Comparison of ENCODE assay signal across 9 mouse cellular contexts in genomic region chr4:126150297-126150948, GRCm38 (mm10). TPM values are rescaled to one million over a fixed set of nuclear protein-coding genes. Genes with fewer than 3 reads are reported as not detected.
DNase-seq lines count a peak whose midpoint lies in the region; ATAC-seq lines count a peak whose summit lies in the region.
"Had no signal": no experiment of that assay in that cellular context is flagged by ENCODE, and none has a peak within 500 bp of the region (broad histone marks: within the 10 kb centered on the region; RNA-seq: fewer than 3 reads in every experiment).

No protein-coding gene starts in this region.

- H3K9me3 ChIP-seq in midbrain, embryonic 10.5 days (replicated peaks) = no peaks in the 10 kb centered on the region
- H3K9me3 ChIP-seq in midbrain, embryonic 13.5 days = no peaks in the 10 kb centered on the region
- no peaks in the 10 kb centered on the region for H3K9me3 ChIP-seq in liver, embryonic 11.5 days (ENCODE audit: control insufficient read depth, low read length)
- H3K9me3 ChIP-seq: midbrain, embryonic 12.5 days had no signal

- peaks cover 65% of the 10 kb centered on the region for H3K27me3 ChIP-seq in midbrain, embryonic 10.5 days (ENCODE audit: low read depth, poor library complexity, severe bottlenecking)
- peaks cover 63% of the 10 kb centered on the region for H3K27me3 ChIP-seq in midbrain, embryonic 13.5 days
- H3K27me3 ChIP-seq in liver, embryonic 11.5 days (replicated peaks; ENCODE audit: control insufficient read depth, insufficient read depth, low read length) = peaks cover 36% of the 10 kb centered on the region

- WGBS in midbrain, embryonic 10.5 days = 51% methylated on average over 16 of the region's 16 CpGs
- 58% methylated on average over 16 of the region's 16 CpGs for WGBS in midbrain, embryonic 13.5 days
- WGBS in liver, embryonic 11.5 days = 43% methylated on average over 16 of the region's 16 CpGs

- peaks cover 50% of the 10 kb centered on the region for H3K4me1 ChIP-seq in midbrain, embryonic 10.5 days
- peaks cover 21% of the 10 kb centered on the region for H3K4me1 ChIP-seq in midbrain, embryonic 13.5 days (replicated peaks)
- H3K4me1 ChIP-seq in liver, embryonic 11.5 days (replicated peaks; ENCODE audit: control insufficient read depth, insufficient read depth, low read length) = peaks cover 41% of the 10 kb centered on the region

- ATAC-seq in midbrain, embryonic 13.5 days = no peak
- ATAC-seq in liver, embryonic 11.5 days (replicated peaks; ENCODE audit: low FRiP score) = peak; percentile 45
- ATAC-seq in activated CD4-positive, CD25-positive, alpha-beta regulatory T cell, adult 4 months = no peak

- no peak overlapping the region; the same call in 1 of the 2 replicates for H3K27ac ChIP-seq in midbrain, embryonic 10.5 days (replicated peaks)
- no peak overlapping the region for H3K27ac ChIP-seq in midbrain, embryonic 13.5 days
- peak overlapping the region; percentile 14; the same call in 1 of the 2 replicates for H3K27ac ChIP-seq in liver, embryonic 11.5 days (ENCODE audit: low read depth, low read length)
- H3K27ac ChIP-seq: midbrain, embryonic 12.5 days had no signal

- H3K4me3 ChIP-seq in midbrain, embryonic 10.5 days = peak overlapping the region; percentile 61; the same call in 1 of the 2 replicates
- no peak overlapping the region for H3K4me3 ChIP-seq in midbrain, embryonic 13.5 days (replicated peaks)
- peak overlapping the region; percentile 68 for H3K4me3 ChIP-seq in liver, embryonic 11.5 days (ENCODE audit: low read depth, low read length)

- no peak overlapping the region for H3K9ac ChIP-seq in midbrain, embryonic 13.5 days (replicated peaks)
- no peak overlapping the region for H3K9ac ChIP-seq in liver, embryonic 11.5 days (ENCODE audit: low read depth, low read length)
- H3K9ac ChIP-seq: midbrain, embryonic 12.5 days had no signal

- H3K36me3 ChIP-seq in midbrain, embryonic 10.5 days = no peaks in the 10 kb centered on the region
- H3K36me3 ChIP-seq in midbrain, embryonic 13.5 days = no peaks in the 10 kb centered on the region
- no peaks in the 10 kb centered on the region for H3K36me3 ChIP-seq in liver, embryonic 11.5 days (ENCODE audit: control insufficient read depth, insufficient read depth, low read length)
- H3K36me3 ChIP-seq: midbrain, embryonic 12.5 days had no signal

- no peak overlapping the region for H3K4me2 ChIP-seq in midbrain, embryonic 13.5 days (replicated peaks)
- peak overlapping the region; percentile 57 for H3K4me2 ChIP-seq in liver, embryonic 11.5 days

- peak; percentile 68 for DNase-seq in midbrain, embryonic 10.5 days (ENCODE audit: low spot score)
- peak; percentile 96 for DNase-seq in fibroblast of lung, adult 2 months (ENCODE audit: low read depth)
- peak; percentile 84 for DNase-seq in heart, postnatal 4 days
- peak; percentile 74 for DNase-seq in liver, embryonic 11.5 days (ENCODE audit: low spot score)
- DNase-seq in ovary, adult 18-20 months (ENCODE audit: low spot score) = peak; percentile 77
- no peak for DNase-seq in right cerebral cortex, postnatal 10 days (ENCODE audit: low spot score in 2 of 2)

RNA-seq across cellular contexts. Expression of gene Eva1b, which starts 2.9 kb away (rescaled TPM):
- polyA plus RNA-seq in midbrain, embryonic 10.5 days (2016; fragmentation: Nextera tagmentation; extraction: Ambion mirVana) = 22.1 and 25.0 TPM in 2 replicates
- polyA plus RNA-seq in midbrain, embryonic 13.5 days (2015; fragmentation: Nextera tagmentation; extraction: Ambion mirVana) = 10.3 and 12.9 TPM in 2 replicates
- total RNA-seq in heart, postnatal 4 days (2021) = 10 to 100 TPM; 27.3 to 29.3 TPM
- 25.3 and 28.1 TPM in 2 replicates for polyA plus RNA-seq in liver, embryonic 11.5 days (2014; fragmentation: Nextera tagmentation; extraction: Ambion mirVana)
- 10 to 100 TPM; 18.8 to 19.0 TPM for polyA plus RNA-seq in activated CD4-positive, CD25-positive, alpha-beta regulatory T cell, adult 4 months (2017; shearing (Covaris generic))

RNA-seq across cellular contexts. Expression of gene Sh3d21, which starts 12.9 kb away (rescaled TPM):
- 0.79 and 1.3 TPM in 2 replicates for polyA plus RNA-seq in midbrain, embryonic 10.5 days (2016; fragmentation: Nextera tagmentation; extraction: Ambion mirVana)
- 0.55 and 1.0 TPM in 2 replicates for polyA plus RNA-seq in midbrain, embryonic 13.5 days (2015; fragmentation: Nextera tagmentation; extraction: Ambion mirVana)
- 1 to 10 TPM; 1.6 to 1.8 TPM for total RNA-seq in heart, postnatal 4 days (2021)
- 2.3 TPM in 2 replicates for polyA plus RNA-seq in liver, embryonic 11.5 days (2014; fragmentation: Nextera tagmentation; extraction: Ambion mirVana)
- under 1 TPM in 1 of 2 experiments, not detected in 1; 0.92 TPM for polyA plus RNA-seq in activated CD4-positive, CD25-positive, alpha-beta regulatory T cell, adult 4 months (2017; shearing (Covaris generic))

RNA-seq across cellular contexts. Expression of gene Stk40, which starts 46.7 kb away (rescaled TPM):
- 45.0 and 48.9 TPM in 2 replicates for polyA plus RNA-seq in midbrain, embryonic 10.5 days (2016; fragmentation: Nextera tagmentation; extraction: Ambion mirVana)
- 35.7 and 37.0 TPM in 2 replicates for polyA plus RNA-seq in midbrain, embryonic 13.5 days (2015; fragmentation: Nextera tagmentation; extraction: Ambion mirVana)
- total RNA-seq in heart, postnatal 4 days (2021) = 10 to 100 TPM; 32.5 to 33.2 TPM
- polyA plus RNA-seq in liver, embryonic 11.5 days (2014; fragmentation: Nextera tagmentation; extraction: Ambion mirVana) = 24.4 and 26.7 TPM in 2 replicates
- polyA plus RNA-seq in activated CD4-positive, CD25-positive, alpha-beta regulatory T cell, adult 4 months (2017; shearing (Covaris generic)) = 10 to 100 TPM; 15.5 to 20.4 TPM

RNA-seq across cellular contexts. Expression of gene Thrap3, which starts 52.1 kb away (rescaled TPM):
- 244 and 256 TPM in 2 replicates for polyA plus RNA-seq in midbrain, embryonic 10.5 days (2016; fragmentation: Nextera tagmentation; extraction: Ambion mirVana)
- 174 and 180 TPM in 2 replicates for polyA plus RNA-seq in midbrain, embryonic 13.5 days (2015; fragmentation: Nextera tagmentation; extraction: Ambion mirVana)
- 100 to 1,000 TPM; 226 TPM for total RNA-seq in heart, postnatal 4 days (2021)
- polyA plus RNA-seq in liver, embryonic 11.5 days (2014; fragmentation: Nextera tagmentation; extraction: Ambion mirVana) = 199 and 207 TPM in 2 replicates
- 100 to 1,000 TPM; 205 to 236 TPM for polyA plus RNA-seq in activated CD4-positive, CD25-positive, alpha-beta regulatory T cell, adult 4 months (2017; shearing (Covaris generic))

RNA-seq across cellular contexts. Expression of gene Lsm10, which starts 54.0 kb away (rescaled TPM):
- 48.6 and 49.1 TPM in 2 replicates for polyA plus RNA-seq in midbrain, embryonic 10.5 days (2016; fragmentation: Nextera tagmentation; extraction: Ambion mirVana)
- 45.9 and 52.1 TPM in 2 replicates for polyA plus RNA-seq in midbrain, embryonic 13.5 days (2015; fragmentation: Nextera tagmentation; extraction: Ambion mirVana)
- 10 to 100 TPM; 17.3 to 18.4 TPM for total RNA-seq in heart, postnatal 4 days (2021)
- polyA plus RNA-seq in liver, embryonic 11.5 days (2014; fragmentation: Nextera tagmentation; extraction: Ambion mirVana) = 46.6 and 53.3 TPM in 2 replicates
- polyA plus RNA-seq in activated CD4-positive, CD25-positive, alpha-beta regulatory T cell, adult 4 months (2017; shearing (Covaris generic)) = 10 to 100 TPM; 67.3 to 70.5 TPM

Comparison
In these comparisons a context has a peak if more than half of its experiments do, and no peak if none do; other contexts are left out.
1. DNase-seq: peak in midbrain, embryonic 10.5 days (single experiment), fibroblast of lung, adult 2 months (single experiment), heart, postnatal 4 days (single experiment), liver, embryonic 11.5 days (single experiment) and ovary, adult 18-20 months (single experiment); none in right cerebral cortex, postnatal 10 days (0 of 2).